Mouse (Mus musculus): Measurements from ENCODE around the gene Lgsn.

Gene Lgsn

DNA sequence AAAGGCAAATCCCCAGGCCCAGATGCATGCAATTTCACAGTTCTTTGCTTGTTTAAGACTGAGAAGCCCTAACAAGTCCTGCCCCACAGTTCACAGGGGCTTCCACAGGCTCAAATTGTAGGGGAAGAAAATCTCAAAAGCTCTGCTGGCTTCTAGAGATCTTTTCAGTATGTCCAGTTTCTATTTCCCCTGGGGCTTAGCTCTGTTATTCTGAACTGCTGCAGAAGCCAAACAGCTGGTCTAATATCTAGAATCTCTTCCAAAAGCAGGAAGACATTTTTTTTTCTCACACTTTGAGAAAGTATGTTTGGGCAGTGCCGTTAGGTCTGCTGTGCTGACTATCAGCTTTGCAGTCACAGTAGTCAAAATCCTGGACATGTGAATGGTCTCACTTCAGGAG lies 38.6 kb downstream of the Lgsn start:
- DNase-seq (ENCODE audit: low spot score in 2 of 2): no peak

- DNase-seq (ENCODE audit: low spot score in 2 of 2): no peak
These were observed 44.5 kb downstream of the Lgsn start for GRCm38 (mm10) chr1:31220599-31221250.

- DNase-seq (ENCODE audit: low spot score in 2 of 2): no peak
These were observed 46.4 kb downstream of the Lgsn start, which contains the start of the genes 4931428L18Rik and Pih1d3 for GRCm38 (mm10) chr1:31222564-31222963. Gene 4931428L18Rik, minus strand, starts transcription at chr1:31222684. Gene Pih1d3, plus strand, starts transcription at chr1:31222838.

DNA sequence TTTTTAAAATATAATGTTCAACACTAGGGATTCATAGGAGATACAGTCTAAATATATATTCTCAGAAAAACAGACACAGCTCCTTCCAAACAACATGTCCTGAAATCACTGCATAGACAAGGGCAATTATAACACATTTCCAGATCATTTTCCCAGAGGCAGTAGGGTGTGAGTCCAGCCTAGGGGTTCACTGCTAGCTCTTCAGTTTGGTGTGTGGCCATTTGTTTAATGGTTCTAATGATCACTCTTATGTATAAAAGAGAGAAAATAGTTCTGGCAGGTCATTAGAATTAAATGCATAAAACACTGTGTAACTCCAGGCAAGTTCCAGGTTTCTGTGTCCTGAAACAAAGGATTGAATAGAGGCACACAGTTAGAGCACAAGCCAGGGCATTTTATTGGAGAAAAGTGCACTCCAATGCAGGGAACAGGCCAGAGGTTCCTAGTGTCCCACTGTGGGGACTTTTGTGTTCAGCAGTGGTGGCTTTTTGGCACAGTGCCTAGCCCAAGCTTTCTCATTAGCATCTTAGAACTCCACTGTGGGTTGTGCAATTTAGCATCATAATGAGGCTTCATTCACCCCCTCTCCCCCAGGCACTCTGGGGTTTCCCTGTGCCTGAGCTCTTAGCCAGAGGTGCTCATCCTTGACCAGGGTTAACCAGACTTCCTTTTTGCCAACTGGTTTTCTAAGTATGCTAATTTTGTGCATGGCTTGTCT lies 57.3 kb downstream of the Lgsn start:
- DNase-seq (ENCODE audit: low spot score in 2 of 2): peak; percentile 7 to 9

Measured in frontal cortex, postnatal 36 days (tissue).